Comparison of ENCODE assay signal across 10 mouse cellular contexts in the genomic region with DNA sequence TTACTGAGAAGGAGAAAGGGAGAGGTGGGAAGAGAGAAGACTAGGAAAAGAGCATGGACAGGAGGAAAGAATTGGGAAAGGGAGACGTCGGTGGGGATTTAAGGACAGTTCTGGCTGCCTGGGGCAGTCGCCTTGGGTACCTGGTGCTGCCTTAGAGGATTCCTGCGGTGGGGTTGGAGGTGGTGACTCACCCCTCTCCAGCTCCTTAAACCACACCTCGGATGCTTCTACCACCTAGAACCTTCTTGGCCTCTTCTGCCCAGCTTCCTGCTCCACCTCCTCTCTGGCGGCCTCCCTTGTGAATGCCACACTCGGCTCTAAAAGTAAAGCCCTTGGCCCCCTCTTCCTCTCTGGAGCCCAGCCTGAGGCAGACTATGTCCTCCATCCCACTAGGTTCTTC. TPM values are rescaled to one million over a fixed set of nuclear protein-coding genes. Genes with fewer than 3 reads are reported as not detected.
A peak's percentile ranks its signal among the peaks of the same experiment; 100 is the strongest.
DNase-seq lines count a peak whose midpoint lies in the region; ATAC-seq and TF ChIP-seq lines count a peak whose summit lies in the region.
"Had no signal": no experiment of that assay in that cellular context is flagged by ENCODE, and none has a peak within 500 bp of the region (broad histone marks: within the 10 kb centered on the region; RNA-seq: fewer than 3 reads in every experiment).

No protein-coding gene starts in this region.

- TF ChIP-seq CTCF in MEL (IDR thresholded peaks at IDR 0.05 in 2 of 3, conservative IDR thresholded peaks at IDR 0.05 in 1 of 3; ENCODE audit: control insufficient read depth in 1 of 3, insufficient read depth in 1 of 3, low read depth in 2 of 3, low read length in 3 of 3, poor library complexity in 1 of 3, severe bottlenecking in 1 of 3), result no peak
- no peak for TF ChIP-seq CTCF in hindbrain, postnatal 0 days (IDR thresholded peaks at IDR 0.05; ENCODE audit: low read depth)

- peak overlapping the region; percentile 31 for H3K4me2 ChIP-seq in embryonic facial prominence, embryonic 14.5 days (ENCODE audit: low read depth, low read length)
- peak overlapping the region; percentile 41 for H3K4me2 ChIP-seq in hindbrain, postnatal 0 days (ENCODE audit: low read depth, low read length)

- H3K36me3 ChIP-seq in MEL (ENCODE audit: control insufficient read depth in 1 of 2, insufficient read depth in 2 of 2, low read length in 2 of 2), result peaks cover 0 to 28% of the 10 kb centered on the region in 2 experiments; a peak in 2 of 4 replicates
- peaks cover 90% of the 10 kb centered on the region for H3K36me3 ChIP-seq in embryonic facial prominence, embryonic 14.5 days (ENCODE audit: control insufficient read depth, insufficient read depth, low read length)
- H3K36me3 ChIP-seq in hindbrain, postnatal 0 days (ENCODE audit: insufficient read depth, low read length), result no peaks in the 10 kb centered on the region

- TF ChIP-seq POLR2A in MEL (IDR thresholded peaks at IDR 0.05; ENCODE audit: control insufficient read depth in 1 of 2, insufficient read depth in 1 of 2, low read depth in 1 of 2, low read length in 2 of 2, poor library complexity in 1 of 2), result no peak

- H3K4me3 ChIP-seq in MEL (ENCODE audit: control insufficient read depth in 1 of 2, insufficient read depth in 1 of 2, low read depth in 2 of 2, low read length in 2 of 2), result peak overlapping the region; percentile 20 to 55
- no peak overlapping the region for H3K4me3 ChIP-seq in embryonic facial prominence, embryonic 14.5 days (ENCODE audit: low read depth, low read length)
- H3K4me3 ChIP-seq in hindbrain, postnatal 0 days (ENCODE audit: low read length), result no peak overlapping the region

- ATAC-seq in embryonic facial prominence, embryonic 14.5 days (ENCODE audit: low read depth), result no peak
- ATAC-seq in hindbrain, postnatal 0 days, result no peak
- ATAC-seq: activated CD4-positive, CD25-positive, alpha-beta regulatory T cell, adult 4 months had no signal

- TF ChIP-seq EP300 in MEL (IDR thresholded peaks at IDR 0.05; ENCODE audit: low read depth in 1 of 2, low read length in 2 of 2), result no peak

- no peak for TF ChIP-seq RAD21 in MEL (IDR thresholded peaks at IDR 0.05; ENCODE audit: low read depth, low read length)

- H3K9ac ChIP-seq in MEL (ENCODE audit: control insufficient read depth, low read depth, low read length, poor library complexity, severe bottlenecking), result peak overlapping the region; percentile 46
- H3K9ac ChIP-seq in embryonic facial prominence, embryonic 14.5 days (ENCODE audit: low read depth, low read length), result no peak overlapping the region
- H3K9ac ChIP-seq in hindbrain, postnatal 0 days (replicated peaks; ENCODE audit: low read length), result no peak overlapping the region

- 16% methylated on average over 5 of the region's 7 CpGs for WGBS in embryonic facial prominence, embryonic 14.5 days
- 37% methylated on average over 7 of the region's 7 CpGs for WGBS in hindbrain, postnatal 0 days

- H3K79me2 ChIP-seq in MEL (ENCODE audit: control insufficient read depth, insufficient read depth, low read length, poor library complexity), result no peaks in the 10 kb centered on the region

- peak; percentile 54 for DNase-seq in MEL (ENCODE audit: low read depth, low spot score)
- DNase-seq in embryonic facial prominence, embryonic 14.5 days (ENCODE audit: low spot score), result no peak
- DNase-seq in hindbrain, postnatal 0 days (ENCODE audit: low spot score), result no peak
- DNase-seq in lung, postnatal 25 days (ENCODE audit: low spot score), result peak; percentile 74
- no peak for DNase-seq in adrenal gland, postnatal 10 days
- no peak for DNase-seq in kidney, adult 9 months
- no peak for DNase-seq in adrenal gland, postnatal 25 days
- no peak for DNase-seq in cerebellum, postnatal 14 days
- DNase-seq: gastrocnemius, postnatal 10 days had no signal

- no peaks in the 10 kb centered on the region for H3K9me3 ChIP-seq in MEL (replicated peaks; ENCODE audit: insufficient read depth, low read length)
- H3K9me3 ChIP-seq in embryonic facial prominence, embryonic 14.5 days (ENCODE audit: control insufficient read depth, low read length), result 0 out of 2 replicates have a peak, but pooled peaks cover 4% of the 10 kb centered on the region
- no peaks in the 10 kb centered on the region for H3K9me3 ChIP-seq in hindbrain, postnatal 0 days (ENCODE audit: low read length)

- no peaks in the 10 kb centered on the region for H3K27me3 ChIP-seq in MEL (ENCODE audit: control insufficient read depth in 1 of 2, insufficient read depth in 2 of 2, low read length in 2 of 2)
- H3K27me3 ChIP-seq in embryonic facial prominence, embryonic 14.5 days (replicated peaks; ENCODE audit: control insufficient read depth, insufficient read depth, low read length), result no peaks in the 10 kb centered on the region
- no peaks in the 10 kb centered on the region for H3K27me3 ChIP-seq in hindbrain, postnatal 0 days (ENCODE audit: insufficient read depth, low read length)

- peak overlapping the region; percentile 82; the same call in 1 of the 2 replicates for H3K27ac ChIP-seq in MEL (ENCODE audit: control insufficient read depth, low read depth, low read length)
- peak overlapping the region; percentile 44; the same call in 1 of the 2 replicates for H3K27ac ChIP-seq in embryonic facial prominence, embryonic 14.5 days (replicated peaks; ENCODE audit: low read depth, low read length)
- no peak overlapping the region for H3K27ac ChIP-seq in hindbrain, postnatal 0 days

- H3K4me1 ChIP-seq in MEL (ENCODE audit: control insufficient read depth in 1 of 2, insufficient read depth in 2 of 2, low read length in 2 of 2), result peaks cover 0 to 37% of the 10 kb centered on the region in 2 experiments; a peak in 2 of 4 replicates
- peaks cover 5% of the 10 kb centered on the region; the same call in 1 of the 2 replicates for H3K4me1 ChIP-seq in embryonic facial prominence, embryonic 14.5 days (ENCODE audit: control insufficient read depth, insufficient read depth, low read length)
- no peaks in the 10 kb centered on the region for H3K4me1 ChIP-seq in hindbrain, postnatal 0 days (ENCODE audit: insufficient read depth, low read length)

TF ChIP-seq in MEL, 35 proteins besides CTCF, POLR2A, EP300 and RAD21:
- TF ChIP-seq HCFC1 (IDR thresholded peaks at IDR 0.05; ENCODE audit: low read depth, low read length) (no peak), TCF12 (IDR thresholded peaks at IDR 0.05; ENCODE audit: low read depth, low read length) (no peak), ZMIZ1 (IDR thresholded peaks at IDR 0.05; ENCODE audit: low read depth, low read length) (no peak), GATA1 (IDR thresholded peaks at IDR 0.05; ENCODE audit: low read depth, low read length) (no peak), USF2 (IDR thresholded peaks at IDR 0.05; ENCODE audit: borderline replicate concordance in 1 of 2, insufficient read depth in 1 of 2, low read depth in 1 of 2, low read length in 2 of 2) (no peak), MAFK (IDR thresholded peaks at IDR 0.05; ENCODE audit: borderline replicate concordance, low read depth, low read length) (no peak), RCOR1 (IDR thresholded peaks at IDR 0.05; ENCODE audit: low read depth, low read length) (no peak), NELFE (IDR thresholded peaks at IDR 0.05; ENCODE audit: low read depth, low read length) (no peak), E2F4 (IDR thresholded peaks at IDR 0.05; ENCODE audit: borderline replicate concordance, low read depth, low read length) (no peak)

RNA-seq across cellular contexts. Expression of a gene that starts 9.6 kb away (rescaled TPM):
- 310 and 359 TPM in 2 replicates for total RNA-seq in MEL (2012; rRNA removed)
- 100 to 1,000 TPM in 1 of 2 experiments, not detected in 1; 482 TPM for polyA plus RNA-seq in MEL (2012; ENCODE audit: insufficient read depth in 1 of 2, insufficient read length in 2 of 2, low read depth in 1 of 2, low replicate concordance in 2 of 2, missing spikeins in 1 of 2)
- 164 and 180 TPM in 2 replicates for polyA plus RNA-seq in embryonic facial prominence, embryonic 14.5 days (2014; fragmentation: Nextera tagmentation; extraction: Ambion mirVana)
- total RNA-seq in hindbrain, postnatal 0 days (2014; rRNA removed), result 76.5 and 82.1 TPM in 2 replicates
- polyA plus RNA-seq in hindbrain, postnatal 0 days (2015; fragmentation: Nextera tagmentation; extraction: Ambion mirVana), result 124 and 127 TPM in 2 replicates
- 100 to 1,000 TPM; 198 to 201 TPM for total RNA-seq in adrenal gland, postnatal 10 days (2021)
- 174 TPM in 2 replicates for total RNA-seq in adrenal gland, postnatal 25 days (2021)

RNA-seq across cellular contexts. Expression of a gene that starts 11.9 kb away (rescaled TPM):
- 2.5 and 3.2 TPM in 2 replicates for total RNA-seq in MEL (2012; rRNA removed)
- 1 to 10 TPM in 1 of 2 experiments, not detected in 1; 6.2 TPM for polyA plus RNA-seq in MEL (2012; ENCODE audit: insufficient read depth in 1 of 2, insufficient read length in 2 of 2, low read depth in 1 of 2, low replicate concordance in 2 of 2, missing spikeins in 1 of 2)
- polyA plus RNA-seq in embryonic facial prominence, embryonic 14.5 days (2014; fragmentation: Nextera tagmentation; extraction: Ambion mirVana), result 58.0 and 67.1 TPM in 2 replicates
- total RNA-seq in hindbrain, postnatal 0 days (2014; rRNA removed), result 5.0 and 9.5 TPM in 2 replicates
- polyA plus RNA-seq in hindbrain, postnatal 0 days (2015; fragmentation: Nextera tagmentation; extraction: Ambion mirVana), result 4.4 and 5.3 TPM in 2 replicates
- 100 to 1,000 TPM; 140 to 156 TPM for total RNA-seq in adrenal gland, postnatal 10 days (2021)
- total RNA-seq in adrenal gland, postnatal 25 days (2021), result 38.3 and 41.0 TPM in 2 replicates

RNA-seq across cellular contexts. Expression of a gene that starts 33.3 kb away (rescaled TPM):
- total RNA-seq in MEL (2012; rRNA removed), result 13.1 and 15.8 TPM in 2 replicates
- polyA plus RNA-seq in MEL (2012; ENCODE audit: insufficient read depth in 1 of 2, insufficient read length in 2 of 2, low read depth in 1 of 2, low replicate concordance in 2 of 2, missing spikeins in 1 of 2), result 10 to 100 TPM in 1 of 2 experiments, not detected in 1; 71.2 TPM
- polyA plus RNA-seq in embryonic facial prominence, embryonic 14.5 days (2014; fragmentation: Nextera tagmentation; extraction: Ambion mirVana), result 1,004 and 1,082 TPM in 2 replicates
- total RNA-seq in hindbrain, postnatal 0 days (2014; rRNA removed), result 501 and 566 TPM in 2 replicates
- 1,894 and 2,002 TPM in 2 replicates for polyA plus RNA-seq in hindbrain, postnatal 0 days (2015; fragmentation: Nextera tagmentation; extraction: Ambion mirVana)
- 100 to 1,000 TPM; 187 to 228 TPM for total RNA-seq in adrenal gland, postnatal 10 days (2021)
- 156 and 160 TPM in 2 replicates for total RNA-seq in adrenal gland, postnatal 25 days (2021)

Comparison
In these comparisons a context has a peak if more than half of its experiments do, and no peak if none do; other contexts are left out.
1. DNase-seq: peak in MEL (single experiment) and lung, postnatal 25 days (single experiment); none in embryonic facial prominence, embryonic 14.5 days (single experiment), hindbrain, postnatal 0 days (single experiment), adrenal gland, postnatal 10 days (single experiment), kidney, adult 9 months (single experiment), adrenal gland, postnatal 25 days (single experiment) and cerebellum, postnatal 14 days (0 of 2).
2. H3K4me3 ChIP-seq: peak in MEL (2 of 2); none in embryonic facial prominence, embryonic 14.5 days (single experiment) and hindbrain, postnatal 0 days (single experiment).